Mouse (Mus musculus) heart, postnatal 36 days (tissue): ENCODE measurements around the gene Olfr776. TPM values are rescaled to one million over a fixed set of nuclear protein-coding genes. Genes with fewer than 3 reads are reported as not detected.
"Not testable (repeated sequence)": the region's sequence is repeated elsewhere in the genome, so short reads cannot be mapped to it uniquely, and the experiment has no call there.

Experiments used
- DNase-seq, 2 experiments: peaks; one replicate each; pipeline ENCODE4 v3.0.0; 2021 to 2022
- intact Hi-C: fragments of 180-260 bp; cut with DNase I; formaldehyde crosslinking; loops from one replicate; pipeline ENCODE4 v1.15.1; 2025
- total RNA-seq, 2 experiments: library from RNA; stranded (reverse); gene quantifications; 2 replicates each; pipeline ENCODE4 v1.2.3; 2021

The Olfr776 gene
- not detected for total RNA-seq

DNA sequence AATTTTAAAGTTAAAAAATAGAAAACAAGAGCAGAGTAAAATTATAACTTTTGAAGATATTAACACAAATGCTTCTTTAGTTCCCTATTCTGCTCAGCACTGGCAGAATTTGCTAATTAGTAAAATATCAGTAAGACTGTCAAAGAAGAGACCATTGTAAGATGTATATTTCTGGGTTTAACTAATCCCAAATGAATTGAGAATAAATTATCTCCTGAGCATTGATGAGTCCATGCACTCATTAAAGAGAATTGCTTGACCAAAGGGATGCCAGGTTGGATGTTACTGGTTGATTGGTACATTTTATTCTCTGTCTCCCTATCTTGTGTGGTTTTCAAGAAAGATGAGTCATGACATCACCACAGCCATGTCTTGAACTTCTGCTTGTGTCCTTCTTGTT, at the start of gene Olfr776:
Gene Olfr776 (plus strand): TSS at position 301 of the 400 bp plus-strand sequence.
- intact Hi-C loops = no loop called here
- no peak for DNase-seq

DNA sequence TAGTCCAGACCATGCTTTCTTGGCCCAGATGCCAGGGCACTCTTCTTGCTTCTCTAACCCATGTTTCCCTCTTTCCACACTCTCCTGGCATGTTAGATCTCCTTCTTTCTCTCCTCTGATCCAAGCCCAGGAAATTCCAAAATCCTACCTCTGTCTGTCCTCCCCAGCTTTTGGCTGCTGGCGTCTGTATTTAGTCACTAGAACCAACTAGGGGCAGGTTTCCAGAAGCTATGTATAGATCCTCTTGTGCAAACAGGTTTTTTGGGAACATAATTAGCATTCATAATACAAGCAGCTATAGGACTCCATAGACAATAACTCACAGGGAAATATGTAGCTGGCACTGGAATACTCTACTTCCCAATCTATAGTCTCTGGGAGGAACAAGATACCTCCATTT, 28.2 kb upstream of the Olfr776 start:
- intact Hi-C loops = no loop called here

DNA sequence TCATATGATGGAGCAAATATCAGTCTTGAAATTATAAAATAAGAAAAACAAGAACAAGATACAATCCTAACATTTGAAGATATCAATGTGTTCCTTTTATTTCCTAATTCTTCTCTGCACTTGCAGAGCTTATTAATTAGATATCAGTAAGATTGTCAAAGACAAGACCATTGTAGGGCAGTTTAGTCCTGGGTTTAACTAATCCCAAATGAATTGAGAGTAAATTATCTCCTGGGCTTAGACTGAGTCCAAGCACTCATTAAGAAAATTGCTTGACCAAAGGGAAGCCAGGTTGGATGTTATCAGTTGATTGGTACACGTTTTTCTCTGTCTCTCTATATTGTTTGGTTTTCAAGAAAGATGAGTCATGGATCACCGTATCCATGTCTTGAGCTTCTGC, 23.0 kb upstream of the Olfr776 start, which contains the start of gene Olfr774:
Gene Olfr774 (plus strand): TSS at position 301 of the 400 bp plus-strand sequence.
- no peak for DNase-seq
- intact Hi-C loops = no loop called here

More for the DNA sequence above, 28.2 kb upstream of the Olfr776 start:
- DNase-seq = no peak

DNA sequence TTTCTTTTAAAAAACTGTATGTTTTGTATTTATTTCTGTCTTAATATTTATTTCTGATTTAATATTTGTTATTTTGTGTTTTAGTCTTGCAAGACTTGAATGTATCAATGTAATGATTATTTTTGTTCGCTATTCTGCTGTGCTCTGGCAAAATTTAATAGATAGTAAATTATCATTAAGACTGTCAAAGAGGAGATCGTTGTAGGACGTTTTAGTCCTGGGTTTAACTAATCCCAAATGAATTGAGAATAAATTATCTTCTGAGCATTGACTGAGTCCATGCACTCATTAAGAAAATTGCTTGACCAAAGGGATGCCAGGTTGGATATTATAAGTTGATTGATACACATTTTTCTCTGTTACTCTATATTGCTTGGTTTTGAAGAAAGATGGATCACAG, 10.8 kb upstream of the Olfr776 start, which contains the start of gene Olfr775:
Gene Olfr775 (plus strand): TSS at position 301 of the 400 bp plus-strand sequence.
- no peak for DNase-seq
- intact Hi-C loops = no loop called here

DNA sequence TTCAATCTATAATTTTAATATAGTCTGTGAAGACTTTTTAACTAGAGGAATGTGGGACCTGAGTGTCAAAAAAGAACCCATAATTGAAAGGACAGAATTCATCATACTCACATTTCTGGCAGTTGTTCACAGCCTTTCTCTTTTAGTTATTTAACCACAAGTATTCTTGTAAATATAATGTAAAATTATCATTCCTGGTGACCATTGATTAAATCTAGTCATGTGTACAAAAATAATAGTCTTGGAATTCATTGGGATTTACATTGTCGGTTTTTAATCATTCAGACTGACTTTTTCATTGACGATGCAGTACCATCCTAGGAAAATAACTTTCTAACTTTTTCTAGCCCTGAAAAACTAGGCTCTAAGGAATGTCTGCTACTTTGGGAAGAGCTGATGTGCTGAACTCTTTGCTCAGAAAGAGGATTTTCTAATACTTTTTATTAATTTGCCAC, 12.2 kb downstream of the Olfr776 start, which contains the start of gene Olfr777:
Gene Olfr777 (minus strand): TSS at position 405 of the 455 bp plus-strand sequence.
- intact Hi-C loops = no loop called here
- no peak for DNase-seq

DNA sequence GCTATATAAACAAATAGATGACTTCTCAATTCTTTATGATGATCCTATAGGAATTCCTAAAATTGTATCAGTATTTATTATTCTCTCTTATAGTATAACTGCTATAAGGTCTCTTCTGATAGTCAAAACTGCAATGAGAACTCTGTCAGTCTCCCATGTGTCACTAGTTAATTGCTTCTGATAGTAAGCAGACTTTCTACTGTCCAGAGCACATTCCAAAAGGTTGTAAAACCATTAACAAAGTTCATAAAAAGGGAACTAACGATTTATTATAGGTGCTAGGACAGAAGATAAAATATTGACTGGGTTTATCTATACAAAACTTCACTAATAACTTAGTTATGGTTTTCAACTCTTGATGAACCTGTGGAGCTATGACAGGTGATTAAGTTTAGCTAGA, 54.0 kb downstream of the Olfr776 start:
- intact Hi-C loops, DNase-seq: not testable (repeated sequence)

DNA sequence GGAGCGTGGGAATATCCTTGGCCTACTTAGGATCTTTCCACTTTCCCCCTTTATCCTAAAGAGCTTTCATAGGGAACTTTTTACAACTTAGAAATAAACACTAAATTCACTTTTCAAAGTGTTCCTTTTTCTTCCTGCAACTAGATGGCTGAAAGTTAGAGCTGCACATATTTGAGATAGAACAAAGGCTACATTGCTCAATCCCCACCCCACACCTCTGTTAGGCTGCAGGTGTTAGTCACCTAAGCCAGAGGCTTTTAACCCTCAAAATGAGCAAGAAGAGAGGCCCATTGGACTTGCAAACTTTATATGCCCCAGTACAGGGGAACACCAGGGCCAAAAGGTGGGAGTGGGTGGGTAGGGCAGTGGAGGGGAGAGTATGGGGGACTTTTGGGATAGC, 54.6 kb downstream of the Olfr776 start:
- intact Hi-C loops, DNase-seq: not testable (repeated sequence)

Other genes with a start within 250 kb of the Olfr776 start
- gene Olfr763, start 248.3 kb upstream of the Olfr776 start, total RNA-seq = not detected
- gene Olfr764-ps1, start 219.2 kb upstream of the Olfr776 start, total RNA-seq = not detected
- gene Olfr765, start 209.1 kb upstream of the Olfr776 start, total RNA-seq = not detected
- gene Olfr766-ps1, start 190.2 kb upstream of the Olfr776 start, total RNA-seq = not detected
- gene Olfr767, start 176.2 kb upstream of the Olfr776 start, total RNA-seq = not detected
- gene Olfr768, start 159.8 kb upstream of the Olfr776 start, total RNA-seq = not detected
- not detected for gene Olfr769, start 141.3 kb upstream of the Olfr776 start, total RNA-seq
- not detected for gene Olfr770, start 120.1 kb upstream of the Olfr776 start, total RNA-seq
- not detected for gene Olfr771, start 94.4 kb upstream of the Olfr776 start, total RNA-seq
- not detected for gene Olfr772, start 81.2 kb upstream of the Olfr776 start, total RNA-seq
- gene Olfr773, start 71.7 kb upstream of the Olfr776 start, total RNA-seq = not detected
- not detected for gene Olfr774, start 22.9 kb upstream of the Olfr776 start, total RNA-seq
- not detected for gene Olfr775, start 10.7 kb upstream of the Olfr776 start, total RNA-seq
- gene Olfr777, start 12.4 kb downstream of the Olfr776 start, total RNA-seq = not detected
- not detected for gene Olfr780, start 59.0 kb downstream of the Olfr776 start, total RNA-seq
- gene Olfr781, start 69.7 kb downstream of the Olfr776 start, total RNA-seq = not detected
- gene Olfr782, start 89.7 kb downstream of the Olfr776 start, total RNA-seq = not detected
- not detected for gene Olfr784, start 125.0 kb downstream of the Olfr776 start, total RNA-seq
- not detected for gene Olfr785, start 146.3 kb downstream of the Olfr776 start, total RNA-seq
- not detected for gene Olfr786, start 168.2 kb downstream of the Olfr776 start, total RNA-seq
- gene Olfr787, start 202.7 kb downstream of the Olfr776 start, total RNA-seq = not detected
- gene Olfr788, start 211.9 kb downstream of the Olfr776 start, total RNA-seq = not detected
- gene Olfr789, start 225.6 kb downstream of the Olfr776 start, total RNA-seq = not detected
- not detected for gene Olfr790, start 239.4 kb downstream of the Olfr776 start, total RNA-seq